Mouse (Mus musculus): ENCODE measurements at regions not wholly inside any gene's neighbourhood (a gene's known extent, or its start where the extent isn't known, plus 50 kb on each side); places are given as distances from the start of the nearest gene placed in this dataset.
"Not testable (repeated sequence)": the region's sequence is repeated elsewhere in the genome, so short reads cannot be mapped to it uniquely, and the experiment has no call there.

GRCm38 (mm10) chr13:50314001-50314400 is 63.9 kb upstream of the Gm906 start:
- not testable (repeated sequence) for DNase-seq (ENCODE audit: low read depth, low spot score)

GRCm38 (mm10) chr13:50322512-50322911 is 72.4 kb upstream of the Gm906 start:
- peak; percentile 24 for DNase-seq (ENCODE audit: low read depth, low spot score)

- no peak for DNase-seq (ENCODE audit: low read depth, low spot score)
Measured at GRCm38 (mm10) chr13:50328614-50329013, 78.5 kb upstream of the Gm906 start.

- no peak for DNase-seq (ENCODE audit: low read depth, low spot score)
Measured at GRCm38 (mm10) chr13:50344121-50344520, 73.5 kb upstream of the Fbxw17 start.

GRCm38 (mm10) chr13:50351946-50352345 is 65.7 kb upstream of the Fbxw17 start:
- DNase-seq (ENCODE audit: low read depth, low spot score) = no peak

- DNase-seq (ENCODE audit: low read depth, low spot score) = no peak
Measured at GRCm38 (mm10) chr13:50355265-50355664, 62.4 kb upstream of the Fbxw17 start.

- no peak for DNase-seq (ENCODE audit: low read depth, low spot score)
Measured at GRCm38 (mm10) chr13:50359536-50359935, 58.1 kb upstream of the Fbxw17 start.
